Mouse (Mus musculus) lung, adult 2 months (tissue): ENCODE measurements around the gene Zfyve21. TPM values are rescaled to one million over a fixed set of nuclear protein-coding genes. Genes with fewer than 3 reads are reported as not detected.

Experiments used
- DNase-seq: peaks from one replicate; pipeline ENCODE4 v3.0.0; 2022
- H3K4me1 ChIP-seq: fragments of 200-500 bp; 2 replicates; pipeline ENCODE4 v1.6.1; 2011; ENCODE audit warnings: low read length; ENCODE audit not compliant: control insufficient read depth, insufficient read depth
- H3K4me3 ChIP-seq: fragments of 200-500 bp; replicated peaks from 2 replicates; pipeline ENCODE3; 2011; ENCODE audit warnings: low read depth, mild to moderate bottlenecking, control low read depth, low read length; ENCODE audit errors: extremely low read depth
- CTCF ChIP-seq: fragments of 200-500 bp; IDR thresholded peaks from 2 replicates; pipeline ENCODE4 v1.5.1; 2011; ENCODE audit warnings: mild to moderate bottlenecking, low read length, control low read depth; ENCODE audit not compliant: insufficient read depth
- POLR2A ChIP-seq: fragments of 200-500 bp; IDR thresholded peaks from 2 replicates; pipeline ENCODE4 v1.6.1; 2011; ENCODE audit warnings: low read depth, mild to moderate bottlenecking, control low read depth, low read length, borderline replicate concordance; ENCODE audit errors: extremely low read depth
- WGBS: fragments of 180-500 bp; shearing (Covaris S2); methylation state at CpG from one replicate; pipeline ENCODE4 v1.1.7; 2018; 5-methylcytosine and 5-hydroxymethylcytosine counted together
- polyA plus RNA-seq: library from polyadenylated mRNA; depleted of rRNA; stranded (reverse); fragments of >200 nt; gene quantifications from 2 replicates; pipeline ENCODE4 v1.2.3, GENCODE M21; 2012

The Zfyve21 gene
- polyA plus RNA-seq, 1 experiment = 79.8 TPM

DNA sequence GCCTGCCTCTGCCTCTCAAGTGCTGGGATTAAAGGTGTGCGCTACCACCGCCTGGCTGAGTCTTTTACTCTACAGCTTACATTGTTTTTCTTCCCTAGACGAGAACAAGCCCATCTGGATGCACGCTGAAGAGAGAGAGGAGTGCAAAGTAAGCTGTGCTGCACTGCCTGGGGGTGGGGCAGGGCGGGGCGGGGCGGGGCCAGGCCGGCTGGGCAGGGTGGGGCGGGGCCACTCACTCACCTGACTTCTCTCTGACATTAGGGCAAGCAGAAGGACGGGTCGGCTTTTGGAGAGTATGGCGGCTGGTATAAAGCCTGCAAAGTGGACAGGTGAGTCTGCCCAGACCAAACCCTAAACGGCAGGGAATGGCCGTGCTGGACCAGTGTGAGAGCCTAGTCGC is 28.8 kb upstream of the Zfyve21 start:
- no peak overlapping the region for H3K4me3 ChIP-seq
- no peak for DNase-seq
- peaks cover 5% of the 10 kb centered on the region; the same call in 1 of the 2 replicates for H3K4me1 ChIP-seq
- no peak for TF ChIP-seq CTCF
- TF ChIP-seq POLR2A = no peak
- WGBS = 62% methylated on average over 15 of the region's 15 CpGs

DNA sequence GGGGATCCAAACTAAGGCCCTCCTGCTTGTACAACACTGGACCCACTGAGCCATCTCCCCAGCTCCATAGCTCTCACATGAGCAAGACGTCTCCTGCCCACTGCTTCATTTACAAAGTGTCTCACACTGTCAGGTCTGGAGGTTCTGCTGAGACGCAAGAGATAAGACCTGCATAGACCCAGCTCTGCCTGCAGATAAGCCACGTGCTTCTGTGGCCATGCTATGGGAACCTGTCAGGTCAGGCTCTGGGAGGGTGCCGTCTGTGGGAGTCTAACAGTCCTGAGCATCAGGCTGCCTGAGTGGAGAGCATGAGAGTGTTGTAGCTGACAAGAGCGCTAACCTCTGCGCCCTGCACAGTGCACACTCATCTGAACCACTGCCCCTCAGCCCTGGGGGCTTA is 27.0 kb upstream of the Zfyve21 start:
- Histone ChIP-seq H3K4me1 (no peaks in the 10 kb centered on the region), H3K4me3 (no peak overlapping the region)
- WGBS = 89% methylated on average over 6 of the region's 6 CpGs
- no peak for DNase-seq
- TF ChIP-seq CTCF = no peak
- no peak for TF ChIP-seq POLR2A

DNA sequence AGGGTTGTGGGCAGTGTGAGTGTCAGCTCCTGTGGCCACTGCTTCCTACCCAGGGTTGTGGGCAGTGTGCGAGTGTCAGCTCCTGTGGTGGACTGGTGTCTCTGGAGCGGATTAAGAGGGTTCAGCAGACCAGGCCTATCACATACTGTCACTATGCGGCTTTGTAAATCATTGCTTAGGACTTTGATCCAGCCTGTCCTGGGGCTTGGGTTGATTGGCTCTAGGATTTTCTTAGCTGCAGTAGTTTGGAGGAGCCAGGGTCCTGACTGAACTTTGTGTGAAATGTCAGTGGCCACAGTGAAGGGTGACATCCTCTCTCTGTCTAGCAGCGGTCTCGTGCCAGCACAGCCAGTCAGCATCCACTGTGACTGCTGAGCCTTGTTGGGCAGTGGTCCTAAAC is 23.9 kb upstream of the Zfyve21 start:
- Histone ChIP-seq H3K4me3 (no peak overlapping the region), H3K4me1 (no peaks in the 10 kb centered on the region)
- TF ChIP-seq CTCF = no peak
- no peak for TF ChIP-seq POLR2A
- WGBS = 95% methylated on average over 5 of the region's 5 CpGs
- DNase-seq = no peak

DNA sequence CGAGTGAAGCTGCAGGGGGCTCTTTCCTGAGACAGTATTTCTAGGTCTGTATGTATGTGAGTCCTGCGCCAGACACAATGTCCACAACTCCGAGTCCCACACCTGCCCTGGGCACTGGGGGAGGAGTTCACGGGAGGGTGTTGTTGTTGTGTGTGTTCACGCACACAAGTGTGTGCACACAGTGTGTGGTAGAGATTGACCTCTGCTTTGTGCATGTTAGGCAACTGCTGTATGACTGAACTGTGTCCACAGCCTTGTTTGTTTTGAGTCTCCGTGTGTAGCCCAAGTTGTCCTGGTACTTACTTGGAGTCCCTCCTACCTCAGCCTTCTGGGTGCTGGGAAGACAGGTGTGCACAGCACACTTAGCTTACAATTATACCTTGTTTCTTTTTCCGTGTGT is 23.3 kb upstream of the Zfyve21 start:
- Histone ChIP-seq H3K4me1 (no peaks in the 10 kb centered on the region), H3K4me3 (no peak overlapping the region)
- TF ChIP-seq CTCF = no peak
- DNase-seq = no peak
- WGBS = 89% methylated on average over 7 of the region's 7 CpGs

DNA sequence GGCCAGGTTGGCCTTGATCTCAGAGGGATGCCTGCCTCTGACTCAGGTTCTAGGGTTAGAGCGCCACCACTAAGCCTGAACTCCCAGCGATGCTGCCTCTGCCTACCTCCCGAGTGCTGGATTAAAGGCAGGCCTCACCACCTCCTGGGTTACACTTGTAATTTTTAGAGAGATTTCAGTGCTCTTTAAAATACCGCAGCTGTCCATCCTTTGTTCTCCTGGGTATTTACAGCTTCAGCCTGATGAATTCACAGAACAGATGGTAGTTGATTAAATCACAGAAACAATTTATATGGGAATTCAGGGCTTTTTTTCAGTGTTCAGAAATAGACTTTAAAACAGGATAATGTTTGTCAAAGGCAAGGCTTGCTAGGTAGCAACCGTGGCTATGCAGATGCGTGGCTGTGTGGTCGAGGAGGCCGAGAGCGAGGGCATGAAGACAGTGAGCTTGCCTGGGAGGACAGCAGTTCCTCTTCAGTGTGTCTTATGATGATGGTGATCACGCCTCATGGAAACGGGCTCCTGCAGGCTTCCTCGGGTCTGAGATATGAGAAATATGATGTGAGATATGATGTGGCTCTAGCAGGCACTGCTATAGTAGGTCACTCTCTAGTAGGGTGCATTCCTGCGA is 22.4 kb upstream of the Zfyve21 start:
- 89% methylated on average over 13 of the region's 13 CpGs for WGBS
- no peaks in the 10 kb centered on the region for H3K4me1 ChIP-seq
- DNase-seq = no peak
- no peak overlapping the region for H3K4me3 ChIP-seq
- TF ChIP-seq CTCF (no peak), POLR2A (no peak)

DNA sequence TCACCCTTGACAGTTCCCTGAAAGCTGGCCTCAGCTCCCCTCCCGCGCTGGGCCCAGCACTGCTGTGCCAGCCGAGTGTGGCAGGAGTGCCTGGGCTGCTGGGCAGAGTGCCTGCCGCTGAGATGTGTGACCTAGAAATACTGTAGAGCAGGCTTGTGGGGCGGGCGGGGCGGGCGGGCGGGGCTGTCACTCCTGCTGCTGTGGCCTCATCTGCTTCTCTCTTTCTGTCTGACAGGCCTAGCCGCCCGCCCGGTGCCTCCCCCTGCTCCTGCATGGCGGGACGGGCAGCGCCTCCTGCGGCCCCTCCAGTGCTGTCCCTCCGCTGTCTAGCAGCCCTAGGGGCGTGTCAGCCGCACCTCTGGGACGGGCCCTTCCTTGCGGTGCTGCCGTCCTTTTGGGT is 19.9 kb upstream of the Zfyve21 start:
- DNase-seq = no peak
- 65% methylated on average over 22 of the region's 22 CpGs for WGBS
- TF ChIP-seq POLR2A = no peak
- TF ChIP-seq CTCF = no peak
- Histone ChIP-seq H3K4me3 (no peak overlapping the region), H3K4me1 (no peaks in the 10 kb centered on the region)

DNA sequence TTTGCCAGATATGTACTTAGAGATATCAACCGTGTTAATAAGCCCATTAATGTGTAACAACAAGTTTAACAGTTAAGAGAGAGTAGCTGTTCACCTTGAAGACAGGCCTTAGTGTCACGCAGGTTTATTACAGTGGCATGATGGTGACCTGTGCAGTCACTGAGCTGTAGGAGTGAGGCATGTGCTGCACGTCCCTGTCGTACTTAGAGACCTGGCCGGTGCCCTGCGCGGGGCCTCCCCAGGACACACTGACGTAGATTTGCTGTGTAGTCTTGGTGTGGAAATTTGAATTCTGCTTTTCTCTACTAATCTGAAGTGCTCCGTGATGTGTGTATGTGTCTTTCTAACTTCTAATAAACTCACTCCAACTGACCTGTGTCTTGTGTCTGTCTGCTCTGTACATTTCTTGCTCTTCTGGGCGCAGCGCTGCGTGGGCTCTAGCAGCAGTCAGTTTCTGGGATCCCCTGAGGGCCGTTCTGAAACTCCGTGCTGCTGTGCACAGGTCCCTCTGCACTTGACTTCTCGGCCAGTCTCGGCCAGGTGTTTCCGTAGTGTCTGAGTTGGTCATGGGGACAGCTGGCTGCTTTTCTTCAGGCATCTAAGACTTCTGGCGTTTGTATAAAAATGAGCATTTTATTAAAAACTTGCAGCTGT is 19.3 kb upstream of the Zfyve21 start:
- H3K4me3 ChIP-seq = no peak overlapping the region
- no peaks in the 10 kb centered on the region for H3K4me1 ChIP-seq
- DNase-seq = no peak
- 87% methylated on average over 18 of the region's 18 CpGs for WGBS
- no peak for TF ChIP-seq CTCF
- no peak for TF ChIP-seq POLR2A

DNA sequence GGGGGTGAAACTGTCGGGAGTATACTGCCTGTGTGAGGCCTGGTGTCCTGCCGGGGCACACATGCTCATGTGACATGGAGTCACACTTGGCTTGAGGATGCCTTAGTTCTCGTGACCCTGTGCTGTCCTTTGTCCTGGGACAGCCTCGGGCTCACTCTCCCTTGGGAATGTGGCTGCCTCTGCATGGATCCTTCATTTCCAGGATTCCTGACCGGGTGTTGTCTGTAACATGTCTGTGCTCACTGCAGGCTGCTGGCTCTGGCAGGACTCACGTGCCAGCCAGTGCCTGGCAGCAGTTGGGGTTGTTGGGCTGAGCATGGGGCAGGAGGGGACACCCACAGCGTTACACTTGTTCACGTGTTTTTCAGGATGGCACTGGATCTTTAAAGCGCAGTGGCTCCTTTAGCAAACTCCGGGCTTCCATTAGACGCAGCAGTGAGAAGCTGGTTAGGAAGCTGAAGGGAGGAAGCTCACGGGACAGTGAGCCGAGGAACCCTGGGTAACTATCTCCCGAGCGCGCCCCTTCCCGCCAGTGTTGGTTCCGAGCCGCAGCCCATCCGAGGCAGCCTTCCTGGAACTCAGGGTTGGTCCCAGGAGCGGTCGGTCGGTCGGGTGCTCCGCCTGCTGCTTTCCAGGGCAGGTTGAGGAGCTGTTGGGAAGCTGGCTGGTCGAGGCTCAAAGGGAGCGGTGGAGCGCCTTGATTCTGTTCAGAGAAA is 18.6 kb upstream of the Zfyve21 start:
- Histone ChIP-seq H3K4me1 (no peaks in the 10 kb centered on the region), H3K4me3 (no peak overlapping the region)
- TF ChIP-seq POLR2A (no peak), CTCF (no peak)
- WGBS = 86% methylated on average over 28 of the region's 28 CpGs
- DNase-seq = no peak

DNA sequence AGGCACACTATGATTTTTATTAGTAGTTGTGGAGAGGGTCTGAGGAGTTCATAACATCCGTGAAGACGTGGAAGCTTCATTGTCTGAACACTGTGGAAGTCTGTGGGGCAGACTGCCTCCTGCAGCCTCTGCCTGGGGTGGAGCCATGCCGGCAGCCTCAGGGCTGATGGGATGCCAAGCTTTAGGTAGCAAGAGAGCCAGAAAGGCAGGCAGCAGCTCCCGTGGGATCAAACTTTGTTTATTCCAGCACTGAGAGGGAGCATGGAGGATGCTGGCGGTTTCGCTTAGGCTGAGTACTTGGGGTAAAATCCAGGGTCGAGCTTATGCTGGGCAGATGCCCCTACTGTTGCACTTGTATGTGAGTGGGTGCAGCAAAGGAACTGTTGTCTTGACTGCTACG is 16.7 kb upstream of the Zfyve21 start:
- Histone ChIP-seq H3K4me3 (no peak overlapping the region), H3K4me1 (no peaks in the 10 kb centered on the region)
- WGBS = 73% methylated on average over 8 of the region's 8 CpGs
- DNase-seq = no peak
- TF ChIP-seq POLR2A = no peak
- no peak for TF ChIP-seq CTCF

DNA sequence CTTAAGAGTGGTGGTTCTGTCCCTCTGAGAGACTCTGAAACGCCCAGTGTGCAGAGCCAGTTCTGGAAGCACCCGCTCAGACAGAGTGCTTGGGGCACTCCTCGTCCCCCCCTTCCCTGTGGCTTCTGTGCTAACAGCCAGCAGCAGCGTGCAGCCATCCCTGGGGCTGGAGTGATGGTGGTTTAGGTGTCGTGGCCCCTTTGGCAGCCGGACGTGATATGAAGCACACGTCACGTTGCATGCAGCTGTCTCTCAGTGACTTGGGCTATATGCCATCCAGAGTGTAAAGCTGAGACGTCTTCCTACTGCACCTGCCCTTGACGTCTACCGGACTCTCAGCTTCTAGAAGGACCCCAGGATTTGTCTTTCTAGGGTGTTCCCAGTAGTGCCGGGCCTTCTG is 15.5 kb upstream of the Zfyve21 start:
- TF ChIP-seq CTCF = no peak
- no peak for TF ChIP-seq POLR2A
- WGBS = 81% methylated on average over 13 of the region's 13 CpGs

More for the DNA sequence above, 15.5 kb upstream of the Zfyve21 start:
- no peaks in the 10 kb centered on the region for H3K4me1 ChIP-seq
- no peak for DNase-seq
- no peak overlapping the region for H3K4me3 ChIP-seq
